Mouse (Mus musculus) CH12.LX (cell line): Measurements from ENCODE around the gene Card10. TPM values are rescaled to one million over a fixed set of nuclear protein-coding genes. Genes with fewer than 3 reads are reported as not detected.

ENCODE experiments used
- DNase-seq: peaks from one replicate; pipeline ENCODE4 v3.0.0-alpha.2; 2013; ENCODE audit errors: extremely low read depth
- H3K27ac ChIP-seq: 2 replicates; pipeline ENCODE4 v1.5.1; 2012; ENCODE audit warnings: low read depth, mild to moderate bottlenecking, control low read depth, moderate library complexity; ENCODE audit not compliant: insufficient read depth
- H3K27me3 ChIP-seq: replicated peaks from 2 replicates; pipeline ENCODE3; 2012; ENCODE audit warnings: inconsistent platforms
- H3K36me3 ChIP-seq, 2 experiments: replicated peaks in 1 of 2; 2 replicates each; pipeline versions ENCODE3 to v1.6.1; 2012; ENCODE audit warnings: inconsistent platforms in 1 of 2, low read length in 1 of 2, mild to moderate bottlenecking in 1 of 2, mixed read lengths in 1 of 2, moderate library complexity in 1 of 2; ENCODE audit not compliant: control insufficient read depth in 1 of 2, insufficient read depth in 1 of 2
- H3K4me1 ChIP-seq, 2 experiments: 2 replicates each; pipeline ENCODE4 v1.6.1; 2012; ENCODE audit warnings: inconsistent platforms in 1 of 2, moderate library complexity in 1 of 2; ENCODE audit not compliant: insufficient read depth in 2 of 2, control insufficient read depth in 1 of 2
- H3K4me2 ChIP-seq: 2 replicates; pipeline ENCODE4 v1.6.1; 2012; ENCODE audit warnings: low read depth, mild to moderate bottlenecking, control low read depth; ENCODE audit not compliant: poor library complexity, insufficient read depth, severe bottlenecking
- H3K4me3 ChIP-seq, 3 experiments: fragments of 150-350 bp in 1 of 3; sonication (generic) in 1 of 3; replicated peaks in 1 of 3; 2 replicates each; pipeline versions ENCODE3 to v1.5.1; 2011 to 2012; ENCODE audit warnings: low read depth in 2 of 3, low read length in 2 of 3, mild to moderate bottlenecking in 2 of 3, moderate library complexity in 2 of 3, control low read depth in 1 of 3, improper control_type of control experiment in 1 of 3, inconsistent platforms in 1 of 3, mixed read lengths in 1 of 3; ENCODE audit not compliant: poor library complexity in 1 of 3
- H3K79me2 ChIP-seq: replicated peaks from 2 replicates; pipeline ENCODE4 v1.6.1; 2012; ENCODE audit warnings: mild to moderate bottlenecking, moderate library complexity; ENCODE audit not compliant: control insufficient read depth, poor library complexity, insufficient read depth, severe bottlenecking; ENCODE audit errors: extremely low read depth
- H3K9ac ChIP-seq: 2 replicates; pipeline ENCODE4 v1.6.1; 2012; ENCODE audit warnings: low read depth, mild to moderate bottlenecking, control low read depth, moderate library complexity; ENCODE audit not compliant: insufficient read depth
- H3K9me3 ChIP-seq: replicated peaks from 2 replicates; pipeline ENCODE3; 2012; ENCODE audit warnings: low read length, inconsistent platforms, mixed read lengths
- BHLHE40 ChIP-seq: IDR thresholded peaks from 2 replicates; pipeline ENCODE4 v1.6.1; 2011; ENCODE audit warnings: mild to moderate bottlenecking, low read depth, low read length, improper control_type of control experiment
- CHD1 ChIP-seq: IDR thresholded peaks from 2 replicates; pipeline ENCODE4 v1.6.1; 2012; ENCODE audit warnings: low read depth, low read length, improper control_type of control experiment, inconsistent platforms
- CHD2 ChIP-seq: IDR thresholded peaks from 2 replicates; pipeline ENCODE4 v1.6.1; 2011; ENCODE audit warnings: low read length, improper control_type of control experiment
- CTCF ChIP-seq, 2 experiments: IDR thresholded peaks in 1 of 2; conservative IDR thresholded peaks in 1 of 2; 2 replicates each; pipeline ENCODE4 v1.5.1; 2011 to 2012; ENCODE audit warnings: low read depth in 2 of 2, low read length in 2 of 2, improper control_type of control experiment in 1 of 2, inconsistent platforms in 1 of 2, mild to moderate bottlenecking in 1 of 2, moderate library complexity in 1 of 2
- E2F4 ChIP-seq: IDR thresholded peaks from 2 replicates; pipeline ENCODE4 v1.6.1; 2011; ENCODE audit warnings: low read depth, low read length, improper control_type of control experiment; ENCODE audit not compliant: insufficient replicate concordance
- ELF1 ChIP-seq: IDR thresholded peaks from 2 replicates; pipeline ENCODE4 v1.6.1; 2014; ENCODE audit warnings: low read depth, mild to moderate bottlenecking, inconsistent platforms, low read length, improper control_type of control experiment
- GABPA ChIP-seq: IDR thresholded peaks from 2 replicates; pipeline ENCODE4 v1.6.1; 2012; ENCODE audit warnings: low read depth, low read length, improper control_type of control experiment, inconsistent platforms; ENCODE audit not compliant: insufficient replicate concordance
- HCFC1 ChIP-seq: IDR thresholded peaks from 2 replicates; pipeline ENCODE4 v1.6.1; 2012; ENCODE audit warnings: low read depth, mild to moderate bottlenecking, inconsistent platforms, low read length, improper control_type of control experiment
- JUN ChIP-seq: IDR thresholded peaks from 2 replicates; pipeline ENCODE4 v1.6.1; 2011; ENCODE audit warnings: low read depth, mild to moderate bottlenecking, low read length, improper control_type of control experiment, moderate library complexity; ENCODE audit not compliant: insufficient read depth
- MAFK ChIP-seq: IDR thresholded peaks from 2 replicates; pipeline ENCODE4 v1.6.1; 2011; ENCODE audit warnings: low read length, improper control_type of control experiment; ENCODE audit not compliant: insufficient replicate concordance
- MAX ChIP-seq: IDR thresholded peaks from 2 replicates; pipeline ENCODE4 v1.6.1; 2011; ENCODE audit warnings: low read length, improper control_type of control experiment
- MAZ ChIP-seq: IDR thresholded peaks from 2 replicates; pipeline ENCODE4 v1.6.1; 2012; ENCODE audit warnings: low read depth, mild to moderate bottlenecking, inconsistent platforms, low read length, improper control_type of control experiment, moderate library complexity
- MEF2A ChIP-seq: IDR thresholded peaks from 2 replicates; pipeline ENCODE4 v1.6.1; 2014; ENCODE audit warnings: low read depth, mild to moderate bottlenecking, inconsistent platforms, low read length, improper control_type of control experiment, borderline replicate concordance
- MXI1 ChIP-seq: IDR thresholded peaks from 2 replicates; pipeline ENCODE4 v1.6.1; 2011; ENCODE audit warnings: mild to moderate bottlenecking, low read depth, low read length, improper control_type of control experiment
- MYC ChIP-seq: IDR thresholded peaks from 2 replicates; pipeline ENCODE4 v1.6.1; 2011; ENCODE audit warnings: low read depth, mild to moderate bottlenecking, improper control_type of control experiment, low read length
- NELFE ChIP-seq: IDR thresholded peaks from 2 replicates; pipeline ENCODE4 v1.6.1; 2011; ENCODE audit warnings: low read depth, low read length, improper control_type of control experiment
- NRF1 ChIP-seq: IDR thresholded peaks from 2 replicates; pipeline ENCODE4 v1.6.1; 2014; ENCODE audit warnings: low read depth, mild to moderate bottlenecking, inconsistent platforms, low read length, improper control_type of control experiment, moderate library complexity
- PAX5 ChIP-seq: IDR thresholded peaks from 2 replicates; pipeline ENCODE4 v1.6.1; 2012; ENCODE audit warnings: low read length, inconsistent platforms, mixed read lengths
- POLR2A ChIP-seq: IDR thresholded peaks from 2 replicates; pipeline ENCODE4 v1.6.1; 2011; ENCODE audit warnings: low read depth, mild to moderate bottlenecking, improper control_type of control experiment, low read length
- POLR2AphosphoS2 ChIP-seq: IDR thresholded peaks from 2 replicates; pipeline ENCODE4 v1.6.1; 2011; ENCODE audit warnings: low read depth, low read length, improper control_type of control experiment
- RAD21 ChIP-seq: IDR thresholded peaks from 2 replicates; pipeline ENCODE4 v1.6.1; 2011; ENCODE audit warnings: low read depth, mild to moderate bottlenecking, low read length, improper control_type of control experiment, moderate library complexity
- RCOR1 ChIP-seq: conservative IDR thresholded peaks from 2 replicates; pipeline ENCODE4 v1.6.1; 2012; ENCODE audit warnings: low read depth, mild to moderate bottlenecking, inconsistent platforms, low read length, improper control_type of control experiment
- SIN3A ChIP-seq: IDR thresholded peaks from 2 replicates; pipeline ENCODE4 v1.6.1; 2012; ENCODE audit warnings: low read length, improper control_type of control experiment, inconsistent platforms
- SMC3 ChIP-seq: IDR thresholded peaks from 2 replicates; pipeline ENCODE4 v1.6.1; 2011; ENCODE audit warnings: low read depth, low read length, improper control_type of control experiment
- TBP ChIP-seq: conservative IDR thresholded peaks from 2 replicates; pipeline ENCODE4 v1.6.1; 2011; ENCODE audit warnings: low read depth, low read length, improper control_type of control experiment
- TCF12 ChIP-seq: IDR thresholded peaks from 2 replicates; pipeline ENCODE4 v1.6.1; 2014; ENCODE audit warnings: low read depth, mild to moderate bottlenecking, inconsistent platforms, low read length, improper control_type of control experiment
- UBTF ChIP-seq: IDR thresholded peaks from 2 replicates; pipeline ENCODE4 v1.6.1; 2012; ENCODE audit warnings: low read depth, mild to moderate bottlenecking, inconsistent platforms, low read length, improper control_type of control experiment, moderate library complexity
- USF2 ChIP-seq: conservative IDR thresholded peaks from 2 replicates; pipeline ENCODE4 v1.6.1; 2011; ENCODE audit warnings: low read depth, low read length, improper control_type of control experiment
- ZC3H11A ChIP-seq: IDR thresholded peaks from 2 replicates; pipeline ENCODE4 v1.6.1; 2012; ENCODE audit warnings: low read depth, mild to moderate bottlenecking, inconsistent platforms, low read length, improper control_type of control experiment
- dilution Hi-C: fragments of 300-500 bp; cut with MboI; formaldehyde crosslinking; loops from 2 replicates; pipeline ENCODE4 v1.14.3; 2020; ENCODE audit warnings: low sequenced_read_pairs; ENCODE audit not compliant: extremely low pct_unique_long_range_greater_than_20kb, extremely low pct_ligation_motif_present
- in situ Hi-C: fragments of 300-500 bp; cut with MboI; formaldehyde crosslinking; loops from 3 replicates; pipeline ENCODE4 v1.14.3; 2019; ENCODE audit warnings: low sequenced_read_pairs, low pct_ligation_motif_present, low pct_unique_long_range_greater_than_20kb, mixed read lengths
- polyA plus RNA-seq: library from polyadenylated mRNA; unstranded; fragments of >175 nt; gene quantifications from 2 replicates; pipeline ENCODE4 v1.2.1, GENCODE M21; 2012; ENCODE audit warnings: low read depth; ENCODE audit not compliant: insufficient read length
- total RNA-seq, 2 experiments: library from RNA; depleted of rRNA; stranded (reverse); fragments of 300-350 nt in 1 of 2; fragments of >200 nt in 1 of 2; gene quantifications; 2 replicates each; pipeline ENCODE4 v1.2.3; 2012 to 2014

Card10 gene
- total and polyA plus RNA-seq, 3 experiments: 0.08 TPM; not detected in 2

DNA sequence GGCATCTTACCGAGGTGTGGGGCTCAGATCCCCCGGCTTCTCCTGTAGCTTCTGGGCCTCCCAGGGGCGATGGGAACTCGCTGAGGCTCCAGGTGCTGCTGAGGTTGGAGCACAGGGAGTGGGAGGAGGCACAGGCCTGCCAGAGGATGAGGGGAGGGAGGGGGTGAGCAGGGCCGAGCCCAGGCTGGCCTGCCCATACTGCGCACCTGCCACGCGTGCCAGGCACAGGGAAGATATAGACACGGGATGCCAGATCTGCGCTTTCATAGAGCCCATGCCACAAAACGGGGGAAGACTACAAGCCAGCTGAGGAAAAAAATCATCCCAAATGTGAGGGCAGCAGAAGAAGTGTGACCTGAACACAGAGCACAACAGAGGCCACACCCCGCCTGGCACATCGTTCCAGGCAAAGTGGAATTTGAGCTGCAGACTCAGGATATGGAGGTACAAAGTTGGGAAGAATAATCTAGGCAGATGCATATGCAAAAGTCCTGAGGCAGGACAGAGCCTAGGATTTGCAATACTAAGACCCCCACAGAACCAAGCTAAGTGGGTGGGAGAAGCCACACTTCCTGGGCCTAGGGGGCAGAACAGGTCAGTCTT is 13.0 kb downstream of the Card10 start:
- no peaks in the 10 kb centered on the region for H3K4me1 ChIP-seq
- H3K9me3 ChIP-seq: no peaks in the 10 kb centered on the region
- H3K79me2 ChIP-seq: no peaks in the 10 kb centered on the region
- no peak for DNase-seq
- in situ Hi-C loops (no loop called here), dilution Hi-C loops (no loop called here)
- H3K9ac ChIP-seq: no peak overlapping the region
- no peak for TF ChIP-seq RAD21
- TF ChIP-seq MAZ: no peak
- no peak for TF ChIP-seq POLR2AphosphoS2
- no peak for TF ChIP-seq GABPA
- H3K4me2 ChIP-seq: no peak overlapping the region
- H3K27me3 ChIP-seq: peaks cover 91% of the 10 kb centered on the region
- H3K27ac ChIP-seq: no peak overlapping the region
- no peak overlapping the region for H3K4me3 ChIP-seq
- no peaks in the 10 kb centered on the region for H3K36me3 ChIP-seq

DNA sequence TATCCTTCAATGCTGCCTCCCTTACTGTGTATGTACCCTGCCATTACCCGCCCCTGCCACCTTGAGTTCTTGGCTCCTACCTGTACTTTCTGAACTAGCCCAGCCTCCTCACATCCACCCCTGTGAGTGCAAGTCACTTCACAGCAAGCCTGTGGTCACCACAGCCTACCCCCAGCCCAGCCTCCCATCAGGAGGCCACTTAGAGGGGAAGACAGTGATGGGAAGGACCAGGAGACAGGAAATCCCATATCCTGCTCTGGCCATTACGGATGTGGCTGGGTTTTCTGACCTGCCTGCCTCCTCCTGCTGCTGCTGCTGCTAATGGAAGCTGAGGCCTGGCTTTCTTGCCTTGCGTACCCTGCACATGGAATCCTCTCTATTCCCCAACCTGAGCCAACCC is 14.8 kb downstream of the Card10 start:
- dilution Hi-C loops: no loop called here
- H3K79me2 ChIP-seq: no peaks in the 10 kb centered on the region

DNA sequence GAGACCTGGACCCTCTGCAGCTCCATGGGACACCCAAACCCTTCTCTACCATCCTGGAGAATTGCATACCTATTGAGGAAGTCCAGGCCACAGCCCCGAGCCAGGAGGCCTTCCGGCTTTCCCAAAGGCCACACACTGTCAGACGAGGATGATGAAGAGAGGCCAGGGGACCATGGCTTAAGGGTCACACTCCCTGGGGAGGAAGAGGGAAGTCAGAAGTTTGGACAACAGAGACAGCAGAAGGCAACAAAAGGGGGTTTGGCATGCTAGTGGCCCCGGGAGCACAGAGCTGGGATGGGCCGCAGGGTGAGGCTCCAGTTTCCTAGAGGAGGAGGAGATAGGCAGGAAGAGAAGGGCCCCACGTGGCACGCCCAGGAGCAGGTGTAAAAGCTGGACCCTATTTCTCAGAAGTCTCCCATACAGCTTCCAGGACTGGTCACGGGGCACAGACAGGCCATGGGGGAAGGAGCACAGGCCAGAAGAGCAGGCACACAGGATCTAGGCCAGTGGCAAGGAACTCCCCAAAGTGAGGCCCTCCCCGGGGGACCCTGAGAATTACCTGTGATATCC is 15.5 kb downstream of the Card10 start:
- no peak overlapping the region for H3K27ac ChIP-seq
- peaks cover 73% of the 10 kb centered on the region for H3K27me3 ChIP-seq
- dilution Hi-C loops (no loop called here), in situ Hi-C loops (no loop called here)
- no peak for DNase-seq
- H3K9me3 ChIP-seq: no peaks in the 10 kb centered on the region
- TF ChIP-seq NRF1 (no peak), PAX5 (no peak), MEF2A (no peak), CHD1 (no peak), ZC3H11A (no peak), RCOR1 (no peak), E2F4 (no peak), BHLHE40 (no peak), USF2 (no peak), SMC3 (no peak), CTCF (conservative IDR thresholded peaks at IDR 0.05 in 1 of 2, IDR thresholded peaks at IDR 0.05 in 1 of 2; ENCODE audit: low read depth in 2 of 2, low read length in 2 of 2) (no peak), TCF12 (no peak), UBTF (no peak), MXI1 (no peak), GABPA (no peak)
- peaks cover 7 to 12% of the 10 kb centered on the region in 2 experiments for H3K4me1 ChIP-seq
- no peak overlapping the region for H3K9ac ChIP-seq
- no peak overlapping the region for H3K4me3 ChIP-seq
- H3K79me2 ChIP-seq: no peaks in the 10 kb centered on the region
- H3K36me3 ChIP-seq: no peaks in the 10 kb centered on the region
- no peak overlapping the region for H3K4me2 ChIP-seq

More for the DNA sequence above, 14.8 kb downstream of the Card10 start:
- Histone ChIP-seq H3K27ac (no peak overlapping the region), H3K4me1 (peaks cover 4 to 5% of the 10 kb centered on the region in 2 experiments), H3K36me3 (no peaks in the 10 kb centered on the region), H3K4me2 (no peak overlapping the region), H3K9ac (no peak overlapping the region), H3K4me3 (no peak overlapping the region), H3K9me3 (no peaks in the 10 kb centered on the region), H3K27me3 (peaks cover 80% of the 10 kb centered on the region)
- no peak for DNase-seq
- TF ChIP-seq MAX (no peak), ELF1 (no peak), MYC (no peak), JUN (no peak), HCFC1 (no peak), GABPA (no peak), NELFE (no peak), CTCF (conservative IDR thresholded peaks at IDR 0.05 in 1 of 2, IDR thresholded peaks at IDR 0.05 in 1 of 2; ENCODE audit: low read depth in 2 of 2, low read length in 2 of 2) (no peak), USF2 (no peak), POLR2AphosphoS2 (no peak), CHD2 (no peak), POLR2A (no peak), ZC3H11A (no peak), SIN3A (no peak), MXI1 (no peak), MAFK (no peak), TBP (no peak)
- in situ Hi-C loops: no loop called here
